Mouse (Mus musculus): ENCODE measurements at regions not wholly inside any gene's neighbourhood (a gene's known extent, or its start where the extent isn't known, plus 50 kb on each side); places are given as distances from the start of the nearest gene placed in this dataset.

DNA sequence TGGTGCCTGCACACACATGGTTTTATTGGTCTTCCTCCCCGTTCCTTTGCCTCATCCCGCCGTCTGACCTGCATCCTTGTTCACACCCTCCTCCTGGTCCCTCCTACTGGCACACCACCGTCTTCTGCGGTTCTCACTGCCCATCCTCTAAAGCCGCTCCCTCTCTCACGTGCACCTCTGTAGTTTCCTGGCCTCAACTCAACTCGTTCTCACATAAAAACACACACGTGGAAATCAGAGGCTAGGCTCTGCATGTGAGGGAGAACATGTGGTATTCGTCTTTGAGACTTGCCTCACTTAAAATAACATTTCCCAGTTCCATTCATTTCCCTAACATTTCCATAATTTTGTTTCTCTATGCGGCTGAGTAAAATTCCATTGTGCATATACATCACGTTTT is 69.5 kb downstream of the Aldh8a1 start:
- no peak for DNase-seq (ENCODE audit: low spot score in 2 of 2)

DNA sequence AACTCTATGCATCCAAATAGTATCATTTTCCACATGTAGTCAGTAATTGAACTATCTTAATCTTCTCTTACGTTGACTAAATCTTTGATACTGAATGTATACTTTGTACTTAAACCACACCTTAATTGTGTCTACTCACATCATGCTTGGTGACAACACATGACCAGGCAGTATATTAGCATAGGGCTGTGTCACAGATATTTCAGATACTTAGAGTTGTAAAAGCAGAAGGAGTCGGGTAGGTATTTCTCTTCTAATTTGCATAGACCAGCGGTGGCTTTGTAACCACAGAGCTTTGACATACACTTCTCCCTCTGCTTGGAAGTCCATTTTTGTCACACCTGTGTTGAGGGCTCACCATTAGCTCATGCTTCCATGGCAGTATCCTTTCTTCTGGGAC is 71.0 kb downstream of the Aldh8a1 start:
- no peak for DNase-seq (ENCODE audit: low spot score in 2 of 2)

DNA sequence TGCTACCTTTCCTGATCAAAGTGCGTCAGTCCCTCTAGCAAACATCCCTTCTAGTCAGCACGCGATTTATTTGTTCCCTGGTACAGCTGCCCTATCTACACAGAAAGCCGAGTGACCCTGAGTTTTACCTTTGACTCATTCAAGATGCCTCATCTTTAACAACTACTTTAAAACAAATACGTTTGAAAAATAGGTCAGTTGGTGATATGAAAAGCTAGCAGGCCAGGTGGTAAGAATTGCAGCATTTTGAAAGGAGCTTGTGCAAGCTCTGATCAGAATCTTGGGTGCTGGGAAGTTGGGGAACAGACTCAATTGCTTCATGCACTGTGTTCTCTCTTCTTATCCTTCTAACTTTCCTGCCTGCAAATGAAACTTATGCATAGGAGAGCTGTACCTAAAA is 71.9 kb downstream of the Aldh8a1 start:
- DNase-seq (ENCODE audit: low spot score in 2 of 2), result no peak

DNA sequence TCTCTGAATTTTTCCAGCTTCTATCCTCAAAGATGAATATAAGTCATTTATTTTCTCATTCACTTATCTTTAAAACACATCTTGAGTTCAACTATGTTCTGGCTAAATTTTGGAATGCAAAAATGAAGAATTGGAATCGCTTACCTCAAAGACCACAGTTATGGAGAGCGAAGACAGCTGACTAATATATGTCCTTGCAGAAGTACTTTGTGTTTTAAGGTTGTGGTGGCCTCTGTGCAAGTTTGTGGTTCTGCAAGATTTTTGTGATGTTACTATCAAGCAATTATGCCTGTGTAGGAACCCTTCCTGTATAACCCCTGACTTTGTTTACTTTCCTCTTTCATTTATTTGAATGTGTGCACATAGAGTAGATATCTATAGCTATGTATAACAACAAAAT is 75.5 kb downstream of the Aldh8a1 start:
- DNase-seq (ENCODE audit: low spot score in 2 of 2), result no peak

DNA sequence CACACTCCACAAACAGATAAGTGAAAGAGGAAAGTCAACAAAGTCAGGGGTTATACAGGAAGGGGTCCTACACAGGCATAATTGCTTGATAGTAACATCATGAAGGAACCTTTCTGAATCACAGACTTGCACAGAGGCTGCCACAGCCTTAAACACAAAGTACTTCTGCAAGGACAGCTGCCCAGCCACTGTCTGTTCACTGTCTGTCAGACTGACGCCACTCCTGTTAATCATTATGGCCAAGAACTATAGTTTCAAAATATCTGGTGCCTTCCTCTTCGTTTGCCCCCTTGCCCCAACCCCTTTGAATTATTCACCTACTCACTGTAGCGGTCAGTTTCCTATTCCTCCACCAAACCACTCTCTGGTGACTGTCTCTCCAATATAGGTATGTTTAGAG is 76.4 kb downstream of the Aldh8a1 start:
- DNase-seq (ENCODE audit: low spot score in 2 of 2), result no peak

DNA sequence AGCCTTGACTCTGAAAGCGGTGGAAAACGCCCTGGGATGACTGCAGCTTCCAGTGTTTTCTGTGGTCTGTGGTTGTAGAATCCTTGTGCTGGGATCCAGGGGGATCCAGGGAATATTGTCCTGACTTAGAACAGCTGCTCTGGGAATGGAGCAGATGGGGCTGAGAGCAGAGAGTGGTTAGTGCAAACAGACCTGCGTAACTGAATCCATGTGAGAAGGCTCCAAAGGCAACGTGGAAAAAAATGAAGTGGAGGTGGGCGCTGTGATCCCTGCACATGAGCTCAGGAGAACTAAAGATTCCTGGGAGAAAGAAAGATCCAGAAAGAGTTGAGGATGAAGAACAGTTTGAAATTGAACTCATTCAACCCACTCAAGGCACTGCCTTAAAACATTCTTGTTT is 77.1 kb downstream of the Aldh8a1 start:
- no peak for DNase-seq (ENCODE audit: low spot score in 2 of 2)

DNA sequence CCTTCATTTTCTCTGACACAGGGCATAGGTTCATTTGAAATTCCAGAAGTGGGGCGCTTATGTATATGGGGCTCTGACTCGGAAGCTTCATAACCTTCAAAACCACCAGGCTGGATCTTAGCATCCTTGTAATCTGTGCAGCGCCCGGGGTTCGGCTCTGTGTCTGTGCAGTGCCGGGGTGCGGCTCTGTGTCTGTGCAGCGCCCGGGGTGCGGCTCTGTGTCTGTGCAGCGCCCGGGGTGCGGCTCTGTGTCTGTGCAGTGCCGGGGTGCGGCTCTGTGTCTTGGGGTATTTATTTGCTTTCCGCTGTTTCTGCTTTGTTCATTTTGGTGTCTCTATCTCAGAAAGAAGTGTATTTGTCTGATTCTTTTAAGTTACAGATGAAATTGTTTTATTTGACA is 77.7 kb downstream of the Aldh8a1 start:
- DNase-seq (ENCODE audit: low spot score in 2 of 2), result no peak

DNA sequence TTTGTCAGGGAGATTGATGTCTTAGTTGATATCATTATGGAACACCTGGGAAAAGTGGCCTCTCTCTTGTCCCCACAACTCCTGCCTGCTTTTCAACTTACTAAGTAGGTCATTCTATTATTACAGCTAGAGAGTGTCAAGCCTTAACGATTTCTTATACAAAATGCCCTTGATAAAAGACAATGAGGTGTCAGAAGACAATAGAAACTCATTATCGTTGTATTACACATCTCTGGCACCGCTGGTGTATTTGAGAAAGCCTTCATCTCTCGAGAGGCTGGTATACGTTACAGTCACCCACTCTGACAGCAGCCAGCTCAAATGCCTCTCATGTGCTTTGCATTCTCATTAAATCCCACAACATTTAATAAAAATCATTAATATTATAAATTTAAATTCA is 78.8 kb downstream of the Aldh8a1 start:
- DNase-seq (ENCODE audit: low spot score in 2 of 2), result no peak

DNA sequence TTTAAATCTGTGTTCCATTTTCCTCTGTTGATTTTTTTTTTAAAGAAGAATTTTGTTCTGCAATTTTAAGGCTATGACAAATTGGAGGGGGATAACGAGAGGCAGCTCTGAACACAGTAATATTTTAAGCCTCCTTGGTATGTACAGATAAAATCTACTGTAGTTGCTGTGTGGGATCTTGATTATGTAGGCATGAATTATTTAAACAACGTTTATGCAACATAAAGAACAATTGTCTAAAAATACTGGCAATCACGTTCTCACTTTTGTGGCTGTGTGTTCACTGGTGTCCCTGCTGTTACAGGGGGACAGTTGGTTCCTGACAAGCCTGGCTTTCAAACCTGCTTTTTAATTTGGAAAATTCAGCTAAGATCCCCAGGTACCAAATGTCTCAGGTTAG is 79.3 kb downstream of the Aldh8a1 start:
- DNase-seq (ENCODE audit: low spot score in 2 of 2), result no peak

DNA sequence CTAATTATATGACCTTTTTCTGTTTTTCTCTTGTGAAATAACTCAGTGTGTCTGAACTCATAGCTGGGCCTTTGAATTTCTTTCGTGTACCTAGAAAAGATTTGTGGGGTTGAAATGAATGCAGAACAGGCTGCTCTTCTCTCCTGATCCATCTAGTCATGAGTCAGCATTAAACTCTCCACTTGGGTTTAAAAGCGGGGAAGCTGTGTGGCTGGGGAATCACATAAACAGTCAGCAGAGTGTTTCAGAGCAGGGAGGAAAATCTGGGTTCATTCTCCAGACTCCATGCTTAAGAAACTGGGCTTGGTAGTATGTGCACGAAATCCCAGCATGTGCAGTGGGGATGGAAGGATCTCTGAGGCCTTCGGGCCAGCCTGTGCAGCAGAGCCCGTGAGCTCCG is 79.9 kb downstream of the Aldh8a1 start:
- DNase-seq (ENCODE audit: low spot score in 2 of 2), result no peak

DNA sequence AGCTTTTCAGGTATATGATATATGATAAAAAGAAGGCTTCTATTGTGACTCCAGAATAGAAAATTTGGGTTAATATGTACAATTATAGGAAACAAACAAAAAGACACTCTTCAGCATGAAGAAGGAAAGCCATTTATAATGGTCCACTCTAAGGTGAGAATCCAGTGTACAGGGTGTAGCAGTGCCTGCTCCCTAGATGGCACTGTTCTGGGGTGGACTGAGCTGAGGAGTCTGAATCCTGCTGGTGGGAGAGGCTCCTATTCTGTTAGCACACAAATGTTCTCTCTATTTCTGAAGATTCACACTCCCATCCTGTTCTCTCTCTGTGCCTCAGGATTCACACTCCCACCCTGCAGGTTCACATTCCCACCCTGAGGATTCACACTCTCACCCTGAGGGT is 81.5 kb downstream of the Aldh8a1 start:
- no peak for DNase-seq (ENCODE audit: low spot score in 2 of 2)

DNA sequence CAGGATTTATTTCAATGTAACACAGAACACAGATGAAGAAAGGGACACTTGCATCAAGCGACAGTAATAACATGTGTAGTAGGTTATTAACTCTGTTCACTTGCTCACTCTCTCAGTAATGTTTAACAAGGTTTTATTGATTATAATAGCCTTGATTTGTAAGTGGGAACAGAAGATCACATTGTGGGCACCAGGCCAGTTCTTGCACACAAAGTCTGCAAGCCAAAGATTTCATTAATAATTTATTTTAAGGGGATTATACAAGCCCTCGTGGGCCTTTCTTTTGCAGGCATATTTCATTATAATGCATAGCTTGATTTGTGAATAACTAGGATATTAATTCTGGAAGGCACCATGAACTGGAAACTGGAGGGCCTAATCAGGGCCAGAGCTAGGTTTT is 83.0 kb downstream of the Aldh8a1 start:
- DNase-seq (ENCODE audit: low spot score in 2 of 2), result no peak

DNA sequence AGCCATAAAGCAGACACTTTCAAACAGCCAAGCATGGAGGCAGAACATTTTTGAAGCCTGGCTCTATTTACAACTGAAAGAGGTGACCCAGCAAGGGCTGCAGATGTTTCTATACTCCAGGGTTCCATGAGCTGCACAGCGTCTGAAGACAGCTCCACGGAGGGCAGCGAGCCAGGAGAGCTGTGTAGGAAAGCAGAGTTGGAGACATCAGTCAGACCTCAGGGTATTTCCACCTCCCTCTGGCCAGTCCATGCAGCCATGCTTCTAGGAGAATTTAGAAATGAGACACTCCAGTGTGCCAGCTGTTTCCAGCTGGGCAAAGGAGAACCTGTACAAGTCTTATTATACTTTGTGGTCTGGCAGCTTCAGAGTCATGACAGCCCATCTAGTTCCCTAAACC is 85.8 kb downstream of the Aldh8a1 start:
- DNase-seq (ENCODE audit: low spot score in 2 of 2), result no peak

DNA sequence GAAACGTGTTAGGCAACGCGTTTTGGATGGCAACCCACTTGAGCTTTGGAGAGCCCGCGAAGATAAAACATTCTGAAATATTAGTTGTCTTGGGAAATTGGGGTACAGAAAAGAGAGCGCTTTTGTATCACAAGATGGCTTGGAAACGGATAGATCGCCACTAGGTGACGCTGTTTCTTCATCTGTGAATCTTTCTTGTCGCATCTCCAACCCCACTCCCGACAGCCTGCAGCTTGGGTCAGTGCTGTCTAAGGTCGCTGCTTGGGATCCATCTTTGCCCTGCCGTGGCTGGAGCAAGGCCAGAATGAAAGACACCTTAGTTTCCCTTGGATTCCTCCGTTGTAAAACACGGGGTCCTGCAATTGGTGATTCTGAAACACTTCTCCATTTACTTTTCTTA is 88.3 kb downstream of the Aldh8a1 start:
- peak; percentile 67 to 71 for DNase-seq (ENCODE audit: low spot score in 2 of 2)

DNA sequence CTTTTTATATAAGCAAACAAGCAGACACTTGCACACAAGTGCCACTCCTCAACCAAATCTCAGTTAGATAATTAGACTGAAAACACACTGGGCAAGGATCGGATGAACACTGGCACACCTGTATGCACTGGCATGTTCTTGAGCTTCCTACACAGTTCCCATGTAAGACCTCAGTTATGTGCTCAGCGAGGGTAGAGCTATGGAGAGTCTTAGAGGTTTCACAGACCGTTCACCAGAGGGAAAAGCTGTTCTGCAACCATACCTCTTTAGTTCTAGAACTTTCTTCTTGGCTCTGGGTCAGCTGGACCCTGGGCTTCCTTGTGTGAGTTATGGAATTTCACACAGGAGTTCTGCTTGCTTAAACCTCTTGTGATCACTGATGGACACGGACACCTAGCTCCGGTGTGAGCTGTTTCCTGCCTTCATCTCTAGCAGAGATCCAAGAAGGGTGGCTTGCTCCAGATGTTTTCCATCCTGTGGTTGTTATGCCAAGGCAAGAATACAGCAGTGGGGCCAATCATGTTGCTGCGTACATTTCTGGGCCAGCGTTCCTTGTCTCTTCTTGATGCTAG is 88.8 kb downstream of the Aldh8a1 start:
- DNase-seq (ENCODE audit: low spot score in 2 of 2), result no peak

DNA sequence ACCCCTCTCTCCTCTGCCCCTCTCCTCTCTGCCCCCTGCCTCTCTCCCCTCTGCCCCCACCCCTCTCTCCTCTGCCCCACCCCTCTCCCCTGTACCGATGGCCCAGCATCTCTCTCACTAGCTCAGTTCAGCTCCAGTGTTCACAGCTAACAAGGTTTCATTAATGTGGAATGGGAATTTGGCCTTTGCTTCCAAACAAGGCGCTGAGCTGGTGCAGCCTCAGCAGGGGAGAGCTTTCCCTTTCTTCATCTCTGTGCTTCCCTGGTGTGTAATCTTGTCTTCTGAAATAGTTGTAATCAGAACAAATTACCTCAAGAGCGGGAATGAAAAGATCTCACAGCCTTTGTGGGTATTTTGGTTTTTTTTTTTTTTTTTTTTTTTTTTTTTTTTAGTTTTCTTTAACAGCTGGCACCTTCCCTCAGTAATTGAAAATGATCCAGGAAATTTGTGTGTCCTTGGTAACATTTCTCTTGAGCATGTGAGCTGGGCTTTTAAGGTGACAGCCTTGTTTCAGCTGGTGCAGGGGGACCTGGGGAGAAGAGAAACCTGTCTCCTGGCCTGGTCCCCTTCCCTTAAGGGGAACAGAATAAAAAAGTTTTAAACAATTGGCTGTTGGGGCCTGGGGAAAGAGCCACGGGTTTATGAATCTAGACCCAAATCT is 90.5 kb downstream of the Aldh8a1 start:
- DNase-seq (ENCODE audit: low spot score in 2 of 2), result no peak

DNA sequence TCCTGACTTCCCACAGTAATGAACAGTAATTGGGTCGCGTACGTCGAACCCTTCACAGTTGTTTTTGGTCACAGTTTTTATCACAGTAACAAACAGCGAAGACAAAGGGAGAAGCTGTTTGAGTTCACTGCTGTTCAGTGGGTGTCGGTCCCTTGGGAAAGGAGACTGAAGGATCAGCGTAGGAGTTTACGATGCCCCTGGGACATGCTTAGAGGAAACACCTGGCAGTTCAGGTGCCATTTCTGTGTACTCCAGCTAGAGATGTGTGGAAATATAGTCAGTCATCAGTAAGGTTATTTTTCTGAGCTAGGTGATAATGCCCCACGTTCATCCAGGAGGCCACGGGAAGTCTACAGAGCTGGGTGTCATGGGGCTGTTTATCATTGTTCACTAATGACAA is 91.3 kb downstream of the Aldh8a1 start:
- no peak for DNase-seq (ENCODE audit: low spot score in 2 of 2)

DNA sequence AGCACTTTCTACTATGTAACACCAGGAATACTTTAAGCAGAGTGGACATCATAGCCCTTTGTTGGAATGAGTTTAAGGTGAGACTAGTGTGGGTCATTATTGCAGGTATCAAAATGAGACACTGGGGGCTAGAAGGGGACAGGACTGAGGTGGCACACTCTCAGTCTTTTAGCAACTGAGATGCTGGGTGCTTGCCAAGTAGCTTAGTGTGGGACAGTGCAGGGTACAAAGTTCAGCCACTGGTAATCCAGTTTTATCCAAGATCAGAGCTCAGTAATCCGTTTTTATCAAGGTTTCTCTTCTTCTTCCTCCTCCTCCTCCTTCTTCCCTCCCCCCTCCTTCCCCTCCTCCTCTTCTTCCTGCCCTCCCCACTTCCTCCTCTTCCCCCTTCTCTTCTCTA is 92.9 kb downstream of the Aldh8a1 start:
- DNase-seq (ENCODE audit: low spot score in 2 of 2), result no peak

DNA sequence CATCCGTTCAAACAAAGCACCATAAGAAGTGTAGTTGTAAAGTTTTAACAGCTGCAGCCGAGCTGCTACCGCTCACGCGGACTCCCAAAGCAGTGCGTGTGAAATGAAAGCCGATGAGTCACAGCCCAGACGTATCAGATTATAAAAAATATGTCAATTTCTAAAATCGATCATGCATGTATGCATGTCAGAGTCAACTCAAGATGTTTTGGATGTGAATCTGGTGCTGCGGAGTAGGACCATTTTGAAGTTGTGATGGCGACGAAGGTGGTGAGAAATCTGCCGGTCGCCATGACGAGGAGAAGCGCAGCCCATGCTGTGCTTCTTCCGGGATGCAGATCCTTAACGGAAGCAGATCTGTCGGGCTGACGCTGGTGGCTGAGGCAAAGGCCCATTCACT is 93.5 kb downstream of the Aldh8a1 start:
- no peak for DNase-seq (ENCODE audit: low spot score in 2 of 2)

DNA sequence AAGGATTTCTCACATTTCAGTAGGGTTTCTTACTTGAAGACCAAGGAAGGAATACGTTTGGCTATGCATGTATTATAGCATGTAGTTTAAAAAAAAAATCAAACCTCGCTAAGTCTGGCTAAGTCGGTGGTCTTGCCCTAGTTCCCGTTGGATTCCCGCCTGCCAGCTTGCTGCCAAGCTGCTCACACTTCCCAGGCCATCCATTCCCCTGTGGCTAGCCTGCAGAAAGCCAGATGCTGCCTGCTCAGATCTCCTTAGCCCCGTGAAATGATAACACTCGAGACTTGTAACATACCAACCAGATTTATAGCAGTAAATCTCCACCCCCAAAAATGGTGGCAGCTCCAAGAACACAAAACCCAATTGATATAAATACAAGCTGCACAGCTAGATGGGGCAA is 97.2 kb downstream of the Aldh8a1 start:
- no peak for DNase-seq (ENCODE audit: low spot score in 2 of 2)

DNA sequence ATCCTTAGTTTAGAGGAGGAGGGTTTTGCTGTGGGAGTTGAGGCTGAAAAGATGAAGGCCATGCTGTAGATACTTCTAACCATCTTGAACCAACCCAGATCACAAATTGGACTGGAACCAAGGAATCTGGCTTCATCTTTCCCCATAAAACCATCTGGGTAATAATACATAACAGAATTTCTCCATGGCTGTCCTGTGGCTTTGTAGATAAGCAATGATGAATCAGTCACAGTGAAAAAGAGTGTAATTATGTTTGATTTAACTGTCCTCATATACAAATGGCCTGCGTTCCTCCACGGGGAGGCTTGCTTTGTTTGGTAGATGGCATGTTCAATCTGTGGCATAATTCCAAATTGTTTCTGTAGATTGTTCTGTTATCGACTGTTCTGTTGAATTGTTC is 100.9 kb downstream of the Aldh8a1 start:
- DNase-seq (ENCODE audit: low spot score in 2 of 2), result no peak

DNA sequence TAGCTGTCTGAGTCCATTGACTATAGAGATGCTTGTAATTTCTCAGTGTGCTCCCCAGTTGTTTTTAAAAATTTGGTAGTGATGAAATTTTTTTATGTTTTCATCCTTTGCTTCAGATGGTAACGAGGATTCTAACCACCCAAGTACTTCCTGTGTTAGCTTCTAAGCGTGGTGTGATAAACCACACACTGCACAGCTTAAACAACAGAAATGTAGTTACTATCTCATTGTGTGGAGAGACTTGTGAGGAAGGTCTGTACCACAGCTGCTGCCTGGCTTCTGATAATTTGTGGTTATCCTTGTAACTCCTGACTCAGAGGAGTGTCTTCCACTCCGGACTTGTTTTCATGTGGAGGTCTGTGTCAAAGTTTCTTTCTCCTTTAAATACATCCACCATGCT is 102.3 kb downstream of the Aldh8a1 start:
- no peak for DNase-seq (ENCODE audit: low spot score in 2 of 2)

DNA sequence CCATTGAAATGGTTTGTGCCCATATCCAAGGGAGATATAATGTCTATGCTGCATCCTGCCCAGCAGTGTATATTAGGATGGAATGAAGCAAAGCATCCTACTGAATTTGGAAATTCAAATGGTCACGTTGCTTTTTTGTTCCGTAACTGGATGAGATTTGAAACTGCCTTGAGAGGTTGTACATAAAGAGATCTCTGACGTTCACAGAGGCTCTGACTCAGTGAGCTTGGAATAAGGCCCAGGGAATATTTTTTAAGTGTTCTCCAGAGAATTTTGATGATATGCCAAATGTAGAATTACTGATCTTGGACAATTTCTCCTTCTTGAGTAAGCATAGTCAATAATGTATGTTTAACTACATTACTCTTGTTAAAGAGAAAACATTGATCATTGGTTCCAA is 104.2 kb downstream of the Aldh8a1 start:
- DNase-seq (ENCODE audit: low spot score in 2 of 2), result no peak

DNA sequence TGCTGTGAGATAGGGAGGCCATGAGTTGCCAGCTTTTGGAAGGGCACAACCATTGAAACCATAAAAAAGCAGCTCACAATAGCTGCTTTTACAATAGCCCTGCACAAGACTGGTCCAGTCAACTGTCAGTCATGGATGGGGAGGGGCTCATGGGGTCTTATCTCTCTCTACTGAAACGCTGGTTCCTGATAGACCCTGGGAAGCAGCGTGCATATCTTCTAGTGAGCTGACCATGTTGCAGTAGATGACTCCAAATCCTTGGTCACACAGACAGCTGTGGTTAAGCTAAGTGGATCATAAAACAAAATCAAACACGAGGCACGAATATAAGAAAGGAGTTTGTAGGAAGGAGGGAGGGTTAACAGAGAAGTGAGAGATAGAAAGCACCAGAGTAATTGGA is 105.0 kb downstream of the Aldh8a1 start:
- DNase-seq (ENCODE audit: low spot score in 2 of 2), result no peak
